Mouse (Mus musculus): ENCODE data around the gene Rap2c. TPM values are rescaled to one million over a fixed set of nuclear protein-coding genes. Genes with fewer than 3 reads are reported as not detected.

Gene Rap2c
- 16.9 TPM for polyA plus RNA-seq (2017; shearing (Covaris generic))

DNA sequence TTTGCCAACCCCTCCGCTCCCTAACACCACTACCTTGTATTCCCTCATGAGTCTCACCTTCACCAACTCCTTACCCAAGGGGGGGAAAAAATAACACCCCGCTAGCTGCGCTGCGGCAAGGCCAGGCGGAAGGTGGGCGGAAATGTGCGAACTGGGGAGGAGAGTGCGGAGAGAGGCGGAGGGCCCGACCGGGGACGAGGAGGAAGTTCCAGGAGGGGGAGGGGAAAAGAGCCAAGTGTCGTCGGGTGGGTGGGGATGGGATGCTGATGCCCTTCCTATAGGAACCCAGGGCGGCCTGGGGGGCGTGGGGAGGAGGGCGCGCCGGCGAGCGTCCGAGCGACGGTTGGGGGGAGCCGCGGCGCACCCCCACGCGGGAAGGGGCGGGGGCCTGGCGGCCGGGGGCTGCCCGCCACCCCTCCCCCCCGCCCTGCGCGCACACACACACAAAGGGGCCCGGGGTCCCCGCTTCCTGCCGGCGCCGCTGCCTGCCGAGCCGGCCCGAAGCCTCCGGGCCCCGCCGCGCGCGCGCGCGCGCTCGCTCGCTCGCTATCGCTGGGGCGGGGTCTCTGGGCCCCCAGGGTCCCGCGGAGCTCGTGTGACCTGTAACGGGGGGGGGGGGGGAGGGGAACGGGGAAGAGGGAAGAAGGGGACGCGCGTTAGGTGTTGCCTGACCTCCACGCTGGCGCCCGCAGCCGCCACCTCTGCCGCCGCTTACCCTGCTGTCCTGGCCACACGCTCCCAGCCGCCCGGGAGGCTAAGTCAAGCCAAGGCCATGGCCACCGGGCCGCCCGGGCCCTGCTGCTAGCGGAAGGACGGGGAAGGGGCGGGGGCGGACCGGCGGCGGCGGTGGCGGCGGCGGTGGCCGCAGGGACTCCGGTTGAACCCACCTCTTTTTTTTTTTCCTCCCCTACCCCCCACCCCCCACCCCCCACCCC lies at the start of gene Rap2c:
Gene Rap2c, minus strand, starts transcription at position 168 of the 935 bp plus-strand sequence.

Other genes starting within 250 kb of the Rap2c start
- gene Stk26, start 177.0 kb downstream of the Rap2c start, polyA plus RNA-seq (2017; shearing (Covaris generic)): 89.2 TPM
- not detected for gene Frmd7, start 75.3 kb downstream of the Rap2c start, polyA plus RNA-seq (2017; shearing (Covaris generic))
- gene Mbnl3, start 188.5 kb upstream of the Rap2c start, polyA plus RNA-seq (2017; shearing (Covaris generic)): 12.7 TPM